Mouse (Mus musculus): ENCODE measurements around the gene Gm10668. TPM values are rescaled to one million over a fixed set of nuclear protein-coding genes. Genes with fewer than 3 reads are reported as not detected.
"Not testable (repeated sequence)": the region's sequence is repeated elsewhere in the genome, so short reads cannot be mapped to it uniquely, and the experiment has no call there.

The Gm10668 gene
- not detected for total RNA-seq (2021)
- long read RNA-seq, experiment 1, result 0 reads
- long read RNA-seq, experiment 2, result 0 reads

GRCm38 (mm10) chr7:20730524-20730923 is at the start of gene Gm10668:
TSS of gene Gm10668 (minus strand) at chr7:20730624.
- not testable (repeated sequence) for H3K27ac ChIP-seq; H3K4me3 ChIP-seq; DNase-seq (ENCODE audit: low spot score in 2 of 2)

DNA sequence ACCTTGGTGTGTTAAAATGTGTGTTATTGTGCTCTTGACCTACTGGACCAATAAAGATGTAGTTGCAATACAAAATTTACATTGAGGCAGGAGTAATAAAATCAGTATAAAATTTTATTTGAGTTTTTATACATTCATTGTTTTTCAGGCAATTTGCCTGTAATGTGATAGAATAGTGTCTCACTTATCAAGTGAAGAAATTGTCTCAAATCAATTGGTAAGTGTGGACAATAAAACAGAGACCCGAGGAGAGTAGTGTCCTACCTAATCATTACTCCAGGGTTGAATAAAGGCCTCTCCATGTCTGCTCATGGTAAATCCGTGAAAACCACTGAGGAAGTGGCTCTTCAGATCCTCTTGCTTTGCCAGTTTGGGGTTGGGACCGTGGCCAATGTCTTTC is 40.5 kb upstream of the Gm10668 start, which contains the start of gene Vmn1r112:
Gene Vmn1r112, plus strand, starts transcription at position 301 of the 400 bp plus-strand sequence.
- DNase-seq (ENCODE audit: low spot score in 2 of 2); H3K27ac ChIP-seq: not testable (repeated sequence)

DNA sequence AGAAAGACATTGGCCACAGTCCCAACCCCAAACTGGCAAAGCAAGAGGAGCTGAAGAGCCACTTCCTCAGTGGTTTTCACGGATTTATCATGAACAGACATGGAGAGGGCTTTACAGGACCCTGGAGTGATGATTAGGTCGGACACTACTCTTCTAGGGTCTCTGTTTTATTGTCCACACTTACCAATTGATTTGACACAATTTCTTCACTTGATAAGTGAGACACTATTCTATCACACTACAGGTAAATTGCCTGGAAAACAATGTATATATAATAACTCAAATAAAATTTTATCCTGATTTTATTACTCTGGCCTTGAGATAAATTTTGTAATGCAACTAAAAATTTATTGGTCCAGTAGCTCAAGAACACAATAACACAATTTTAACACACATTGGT is 27.3 kb downstream of the Gm10668 start, which contains the start of gene Vmn1r111:
Gene Vmn1r111, minus strand, starts transcription at position 101 of the 400 bp plus-strand sequence.
- not testable (repeated sequence) for H3K4me3 ChIP-seq; DNase-seq (ENCODE audit: low spot score in 2 of 2); H3K27ac ChIP-seq

More for the DNA sequence above, 40.5 kb upstream of the Gm10668 start, which contains the start of gene Vmn1r112:
- H3K4me3 ChIP-seq, result not testable (repeated sequence)

Other genes with a start within 250 kb of the Gm10668 start
- gene Vmn1r103, start 220.1 kb downstream of the Gm10668 start, total RNA-seq (2021), result not detected
- not detected for gene Vmn1r104, start 196.8 kb downstream of the Gm10668 start, total RNA-seq (2021)
- gene Gm5726, start 184.9 kb downstream of the Gm10668 start, total RNA-seq (2021), result not detected
- not detected for gene Gm4141, start 154.4 kb downstream of the Gm10668 start, total RNA-seq (2021)
- not detected for gene Gm4513, start 131.6 kb downstream of the Gm10668 start, total RNA-seq (2021)
- not detected for gene Vmn1r107, start 61.7 kb downstream of the Gm10668 start, total RNA-seq (2021)
- gene Vmn1r111, start 27.4 kb downstream of the Gm10668 start, total RNA-seq (2021), result not detected
- not detected for gene Vmn1r112, start 40.6 kb upstream of the Gm10668 start, total RNA-seq (2021)
- not detected for gene Vmn1r113, start 56.7 kb upstream of the Gm10668 start, total RNA-seq (2021)
- not detected for gene Vmn1r114, start 81.6 kb upstream of the Gm10668 start, total RNA-seq (2021)
- not detected for gene Vmn1r115, start 114.4 kb upstream of the Gm10668 start, total RNA-seq (2021)
- gene Vmn1r116, start 141.6 kb upstream of the Gm10668 start, total RNA-seq (2021), result not detected
- gene Vmn1r117, start 153.5 kb upstream of the Gm10668 start, total RNA-seq (2021), result not detected
- not detected for gene Vmn1r118, start 181.7 kb upstream of the Gm10668 start, total RNA-seq (2021)